Mouse (Mus musculus): ENCODE results near the gene Arl6ip4.

- TF ChIP-seq CTCF (IDR thresholded peaks at IDR 0.05; ENCODE audit: low read depth, low read length) (no peak), EP300 (IDR thresholded peaks at IDR 0.05; ENCODE audit: insufficient read depth, low read depth, low read length) (no peak), POLR2A (IDR thresholded peaks at IDR 0.05; ENCODE audit: insufficient read depth, low read length) (no peak)
These were observed 6.5 kb downstream of the Arl6ip4 start for GRCm38 (mm10) chr5:124122357-124122756.
